In the genomic region with DNA sequence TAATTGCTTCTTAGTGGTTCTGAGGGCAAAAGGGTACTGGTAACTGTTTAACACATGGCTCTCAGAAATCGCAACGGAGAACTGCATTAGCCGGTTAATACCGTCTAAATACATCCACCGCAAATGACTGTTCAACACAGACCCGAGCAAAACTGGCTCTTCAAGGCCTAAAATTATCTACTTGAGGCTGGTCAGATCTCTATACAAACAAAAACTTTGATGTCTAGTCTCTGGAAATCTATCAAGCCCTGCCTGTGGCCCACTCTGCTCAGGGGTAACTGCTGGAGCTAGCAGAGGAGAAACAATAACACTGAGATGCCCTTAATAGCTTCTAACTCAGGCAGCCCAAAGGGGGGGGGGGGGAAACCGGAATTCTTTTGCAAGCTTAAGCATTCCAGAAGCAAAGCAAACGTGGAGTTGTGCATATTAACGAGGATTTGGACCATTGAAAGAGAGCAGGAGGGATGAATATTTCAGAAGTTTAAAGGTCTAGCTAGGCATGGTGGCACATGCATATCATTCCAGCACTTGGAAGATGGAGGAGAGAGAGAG, we compare ENCODE assay signal across 14 mouse cellular contexts. TPM values are rescaled to one million over a fixed set of nuclear protein-coding genes. Genes with fewer than 3 reads are reported as not detected.
DNase-seq lines count a peak whose midpoint lies in the region; ATAC-seq lines count a peak whose summit lies in the region.
"Had no signal": no experiment of that assay in that cellular context is flagged by ENCODE, and none has a peak within 500 bp of the region (broad histone marks: within the 10 kb centered on the region; RNA-seq: fewer than 3 reads in every experiment).

No protein-coding gene starts in this region.

- H3K27ac ChIP-seq in neural tube, embryonic 15.5 days (replicated peaks): no peak overlapping the region
- peak overlapping the region; percentile 92 for H3K27ac ChIP-seq in kidney, embryonic 16.5 days (ENCODE audit: low read length)

- no peak for ATAC-seq in neural tube, embryonic 15.5 days (ENCODE audit: low FRiP score)
- peak; percentile 80 for ATAC-seq in kidney, embryonic 16.5 days (ENCODE audit: low FRiP score, low TSS enrichment)
- ATAC-seq in erythroblast, adult 5-6 weeks (replicated peaks; ENCODE audit: low FRiP score, poor library complexity, severe bottlenecking): no peak

- H3K4me3 ChIP-seq in neural tube, embryonic 15.5 days (replicated peaks): no peak overlapping the region
- no peak overlapping the region for H3K4me3 ChIP-seq in kidney, embryonic 16.5 days (ENCODE audit: low read length)
- H3K4me3 ChIP-seq: erythroblast, embryonic 14.5 days had no signal

- H3K4me1 ChIP-seq in neural tube, embryonic 15.5 days: peaks cover 7% of the 10 kb centered on the region; the same call in 1 of the 2 replicates
- peaks cover 57% of the 10 kb centered on the region for H3K4me1 ChIP-seq in kidney, embryonic 16.5 days (ENCODE audit: insufficient read depth, low read length)

- DNase-seq in embryo, embryonic 10.5 days (ENCODE audit: low spot score): peak; percentile 66
- no peak for DNase-seq in embryo, embryonic 10 days (ENCODE audit: low spot score)
- DNase-seq in neural tube, embryonic 10.5 days (ENCODE audit: extremely low spot score, low spot score): peak; percentile 41
- peak; percentile 54 for DNase-seq in yolk sac, embryonic 10.5 days (ENCODE audit: low spot score)
- no peak for DNase-seq in spleen, adult 18-20 months
- DNase-seq: heart, adult 18-20 months; layer of hippocampus, postnatal 36 days; liver; thymus, postnatal 14 days had no signal

- H3K4me2 ChIP-seq in neural tube, embryonic 15.5 days: no peak overlapping the region
- peak overlapping the region; percentile 33; the same call in 1 of the 2 replicates for H3K4me2 ChIP-seq in kidney, embryonic 16.5 days (replicated peaks; ENCODE audit: low read depth, low read length)

- no peaks in the 10 kb centered on the region for H3K36me3 ChIP-seq in neural tube, embryonic 15.5 days
- H3K36me3 ChIP-seq in kidney, embryonic 16.5 days (ENCODE audit: insufficient read depth, low read length): no peaks in the 10 kb centered on the region

- no peaks in the 10 kb centered on the region for H3K27me3 ChIP-seq in neural tube, embryonic 15.5 days (replicated peaks)
- H3K27me3 ChIP-seq in kidney, embryonic 16.5 days (ENCODE audit: insufficient read depth, low read length): no peaks in the 10 kb centered on the region

- no peaks in the 10 kb centered on the region for H3K9me3 ChIP-seq in neural tube, embryonic 15.5 days (replicated peaks)
- H3K9me3 ChIP-seq in kidney, embryonic 16.5 days (ENCODE audit: low read length): no peaks in the 10 kb centered on the region

- no peak overlapping the region for H3K9ac ChIP-seq in neural tube, embryonic 15.5 days (replicated peaks)
- no peak overlapping the region for H3K9ac ChIP-seq in kidney, embryonic 16.5 days (replicated peaks; ENCODE audit: low read length)

- WGBS in neural tube, embryonic 15.5 days: 20% methylated on average over 9 of the region's 9 CpGs
- 8% methylated on average over 9 of the region's 9 CpGs for WGBS in kidney, embryonic 16.5 days

RNA-seq across cellular contexts. Expression of a gene that starts 26.8 kb away (rescaled TPM):
- polyA plus RNA-seq in neural tube, embryonic 15.5 days (2015; fragmentation: Nextera tagmentation; extraction: Ambion mirVana): 23.9 and 27.4 TPM in 2 replicates
- 14.8 and 18.2 TPM in 2 replicates for polyA plus RNA-seq in kidney, embryonic 16.5 days (2015; fragmentation: Nextera tagmentation; extraction: Ambion mirVana)
- total RNA-seq in erythroblast, adult 5-6 weeks (2015; ENCODE audit: low replicate concordance): 9.2 and 14.2 TPM in 2 replicates
- total RNA-seq in erythroblast, adult 5-6 weeks (2017; ENCODE audit: low replicate concordance): 12.9 and 15.5 TPM in 2 replicates

RNA-seq across cellular contexts. Expression of a gene that starts 27.3 kb away (rescaled TPM):
- 91.6 and 95.0 TPM in 2 replicates for polyA plus RNA-seq in neural tube, embryonic 15.5 days (2015; fragmentation: Nextera tagmentation; extraction: Ambion mirVana)
- polyA plus RNA-seq in kidney, embryonic 16.5 days (2015; fragmentation: Nextera tagmentation; extraction: Ambion mirVana): 138 and 144 TPM in 2 replicates
- 10.2 and 21.3 TPM in 2 replicates for total RNA-seq in erythroblast, adult 5-6 weeks (2015; ENCODE audit: low replicate concordance)
- 8.1 and 12.8 TPM in 2 replicates for total RNA-seq in erythroblast, adult 5-6 weeks (2017; ENCODE audit: low replicate concordance)

RNA-seq across cellular contexts. Expression of a gene that starts 57.7 kb away (rescaled TPM):
- 0.64 TPM in 1 of 2 replicates, not detected in the other for polyA plus RNA-seq in neural tube, embryonic 15.5 days (2015; fragmentation: Nextera tagmentation; extraction: Ambion mirVana)
- 25.3 and 27.7 TPM in 2 replicates for polyA plus RNA-seq in kidney, embryonic 16.5 days (2015; fragmentation: Nextera tagmentation; extraction: Ambion mirVana)
- not detected in 2 replicates for total RNA-seq in erythroblast, adult 5-6 weeks (2015; ENCODE audit: low replicate concordance)
- total RNA-seq in erythroblast, adult 5-6 weeks (2017; ENCODE audit: low replicate concordance): not detected in 2 replicates
- total RNA-seq: heart, adult 18-20 months; layer of hippocampus, postnatal 36 days had no signal
- polyA plus RNA-seq: erythroblast, embryonic 14.5 days; neural tube, embryonic 14.5 days had no signal

Comparison
In these comparisons a context has a peak if more than half of its experiments do, and no peak if none do; other contexts are left out.
1. DNase-seq: peak in embryo, embryonic 10.5 days (single experiment), neural tube, embryonic 10.5 days (single experiment) and yolk sac, embryonic 10.5 days (single experiment); none in embryo, embryonic 10 days (single experiment) and spleen, adult 18-20 months (0 of 2).
2. RNA of a gene that starts 57.7 kb away (polyA plus RNA-seq): 25.3 to 27.7 TPM in kidney, embryonic 16.5 days; 0.64 TPM in neural tube, embryonic 15.5 days; every median in the first group is over 10 times any median in the second.